Mouse (Mus musculus) adrenal gland, postnatal 10 days (tissue): Measurements from ENCODE around the gene 3110082I17Rik. TPM values are rescaled to one million over a fixed set of nuclear protein-coding genes. Genes with fewer than 3 reads are reported as not detected.

Experiments
- DNase-seq: peaks from one replicate; pipeline ENCODE4 v3.0.0; 2021; ENCODE audit warnings: mixed read lengths
- long read RNA-seq, 2 experiments: library from polyadenylated mRNA; stranded (forward); transcript quantifications; one replicate each; pipeline ENCODE4 v2.0.0; 2021
- total RNA-seq, 2 experiments: library from RNA; stranded (reverse); gene quantifications; 2 replicates each; pipeline ENCODE4 v1.2.3; 2021

Gene 3110082I17Rik
- 10 to 100 TPM; 10.6 to 12.9 TPM for total RNA-seq
- long read RNA-seq, experiment 1, transcript 3110082I17Rik-201 (5 exons, 1,429 nt): major isoform, 17 of 35 reads
- long read RNA-seq, experiment 1, partial matches to known transcripts: 5 of 35 reads
- long read RNA-seq, experiment 1, other reads (novel, unspliced or antisense): 12 of 35 reads
- long read RNA-seq, experiment 2, transcript 3110082I17Rik-201 (5 exons, 1,429 nt): major isoform, 8 of 12 reads
- long read RNA-seq, experiment 2, partial matches to known transcripts: 0 of 12 reads
- long read RNA-seq, experiment 2, other reads (novel, unspliced or antisense): 3 of 12 reads

DNA sequence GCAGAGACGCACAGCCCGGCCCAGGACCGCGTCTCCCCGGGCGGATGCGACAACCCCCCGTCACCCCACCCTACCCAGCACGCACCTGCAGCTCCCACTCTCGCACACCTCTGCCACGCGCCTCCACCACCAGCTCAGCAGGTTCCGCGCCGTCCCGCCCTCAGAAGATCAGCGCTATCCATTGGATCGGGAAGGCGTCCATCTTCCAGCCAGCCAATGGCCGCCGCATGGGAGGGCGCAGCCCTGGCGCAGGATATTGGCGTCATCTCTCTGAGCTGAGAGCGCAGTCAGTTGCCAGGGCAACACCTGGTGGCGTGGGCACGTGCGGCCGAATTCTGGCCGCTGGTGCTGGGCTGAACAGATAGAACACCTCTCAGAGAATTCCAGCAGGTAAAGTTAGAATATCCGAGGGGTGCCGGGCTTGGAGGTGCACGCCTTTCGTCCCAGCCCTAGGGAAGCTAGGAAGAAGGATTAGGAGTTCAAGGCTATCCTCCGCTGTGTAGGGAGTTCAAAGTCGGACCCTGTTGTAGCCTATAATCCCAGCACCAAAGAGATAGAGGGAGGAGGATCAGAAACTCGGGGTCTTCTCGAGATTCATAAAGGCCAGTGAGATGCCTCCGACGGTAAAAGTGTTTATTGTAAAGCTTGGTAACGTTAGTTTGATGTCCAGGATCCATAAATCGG lies at the start of gene 3110082I17Rik:
3110082I17Rik (minus strand) TSS at position 144 of the 684 bp plus-strand sequence.
- DNase-seq: peak; percentile 99

DNA sequence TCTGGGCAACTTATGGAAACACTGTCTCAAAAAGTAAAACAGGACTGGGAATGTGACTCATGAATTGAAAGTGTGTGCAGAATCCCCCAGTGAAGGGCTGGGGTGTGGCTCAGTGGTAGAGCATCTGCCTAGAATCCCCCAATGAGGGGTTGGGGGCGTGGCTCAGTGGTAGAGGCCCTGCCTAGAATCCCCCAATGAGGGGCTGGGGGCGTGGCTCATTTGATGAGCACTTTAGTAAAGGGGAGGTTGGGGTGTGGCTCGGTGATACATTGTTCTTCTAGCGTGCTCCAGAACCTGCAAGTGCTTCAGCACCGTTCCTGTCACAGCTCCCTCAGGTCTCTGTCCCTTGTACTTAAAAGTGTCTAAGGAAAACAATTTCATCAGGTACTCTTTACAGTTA lies 45.9 kb upstream of the 3110082I17Rik start:
- DNase-seq: no peak

DNA sequence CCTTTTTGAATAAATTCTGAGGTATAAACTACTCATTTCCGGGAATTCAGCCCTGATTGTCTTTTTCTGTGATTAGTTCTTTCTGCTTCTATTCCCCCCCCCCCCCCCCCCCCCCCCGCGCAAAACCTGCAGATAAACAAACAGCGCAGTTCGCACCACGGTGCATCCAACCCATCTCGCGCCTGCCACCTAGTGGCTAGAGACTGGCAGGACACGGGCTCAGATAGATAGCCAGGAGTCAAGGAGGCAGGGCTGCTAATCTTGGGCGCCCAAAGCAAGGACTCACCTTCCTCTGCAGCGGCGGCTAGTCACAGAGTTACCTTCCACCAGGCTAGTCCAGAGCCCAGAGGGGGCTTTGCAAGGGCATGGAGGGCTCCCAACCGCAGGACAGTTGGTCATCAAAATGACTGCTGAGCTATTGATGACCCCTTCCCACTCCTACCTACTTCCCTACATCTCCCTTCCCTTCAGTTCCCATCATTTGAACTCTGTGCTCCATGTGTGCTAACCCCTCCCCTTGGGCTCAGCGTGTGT lies 44.8 kb upstream of the 3110082I17Rik start:
- DNase-seq: peak; percentile 90

DNA sequence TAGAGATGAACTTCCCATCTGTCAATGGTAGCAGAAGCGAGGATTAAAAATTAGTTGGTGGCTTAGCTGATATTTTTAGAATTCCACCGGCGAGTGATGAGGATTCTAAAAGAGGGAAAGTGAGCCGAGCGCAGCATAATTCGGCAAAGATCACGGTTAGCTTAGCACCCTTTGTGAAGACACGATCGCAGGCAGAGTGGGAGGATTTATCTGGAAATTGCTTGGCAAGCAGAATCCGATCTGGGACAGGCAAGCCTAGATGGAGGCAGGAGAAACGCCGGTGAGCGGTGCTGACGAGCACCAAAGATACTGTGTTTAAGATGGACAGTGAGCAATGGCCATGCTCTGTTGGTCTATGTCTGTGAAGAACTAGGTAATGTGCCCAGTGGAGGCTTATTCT lies 42.0 kb upstream of the 3110082I17Rik start:
- no peak for DNase-seq

DNA sequence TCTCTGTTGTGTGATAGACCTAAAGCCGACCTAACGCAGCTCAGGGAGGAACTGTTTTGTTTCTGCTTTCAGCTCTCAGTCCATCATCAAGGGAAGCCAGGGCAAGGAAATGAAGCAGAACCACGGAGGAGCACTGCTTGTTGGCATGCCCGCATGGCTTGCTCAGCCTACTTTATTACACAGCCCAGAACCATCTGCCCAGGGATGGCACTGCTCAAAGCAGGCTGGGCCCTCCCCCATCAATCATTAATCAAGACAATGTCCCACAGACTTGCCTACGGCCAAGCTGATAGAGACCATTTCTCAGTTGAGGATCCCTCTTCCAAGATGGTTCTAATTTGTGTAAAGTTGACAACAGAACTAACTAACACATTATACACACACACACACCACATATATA lies 38.5 kb upstream of the 3110082I17Rik start:
- no peak for DNase-seq

DNA sequence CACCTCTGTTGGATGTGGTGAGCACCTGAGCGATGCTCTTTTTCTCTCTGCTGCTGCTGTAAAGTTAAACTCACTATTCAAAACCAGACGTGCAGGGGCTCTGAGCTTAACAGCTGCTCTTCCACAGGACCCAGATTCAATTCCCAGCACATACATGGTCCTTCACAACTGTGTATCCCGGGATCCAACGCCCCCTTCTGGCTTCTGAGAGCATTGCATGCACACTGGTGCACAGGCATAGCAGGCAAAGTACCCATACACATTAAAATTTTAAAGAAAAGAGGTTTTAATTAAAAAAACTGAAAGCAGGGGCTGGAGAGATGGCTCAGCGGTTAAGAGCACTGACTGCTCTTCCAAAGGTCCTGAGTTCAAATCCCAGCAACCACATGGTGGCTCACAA lies 36.6 kb upstream of the 3110082I17Rik start:
- no peak for DNase-seq

DNA sequence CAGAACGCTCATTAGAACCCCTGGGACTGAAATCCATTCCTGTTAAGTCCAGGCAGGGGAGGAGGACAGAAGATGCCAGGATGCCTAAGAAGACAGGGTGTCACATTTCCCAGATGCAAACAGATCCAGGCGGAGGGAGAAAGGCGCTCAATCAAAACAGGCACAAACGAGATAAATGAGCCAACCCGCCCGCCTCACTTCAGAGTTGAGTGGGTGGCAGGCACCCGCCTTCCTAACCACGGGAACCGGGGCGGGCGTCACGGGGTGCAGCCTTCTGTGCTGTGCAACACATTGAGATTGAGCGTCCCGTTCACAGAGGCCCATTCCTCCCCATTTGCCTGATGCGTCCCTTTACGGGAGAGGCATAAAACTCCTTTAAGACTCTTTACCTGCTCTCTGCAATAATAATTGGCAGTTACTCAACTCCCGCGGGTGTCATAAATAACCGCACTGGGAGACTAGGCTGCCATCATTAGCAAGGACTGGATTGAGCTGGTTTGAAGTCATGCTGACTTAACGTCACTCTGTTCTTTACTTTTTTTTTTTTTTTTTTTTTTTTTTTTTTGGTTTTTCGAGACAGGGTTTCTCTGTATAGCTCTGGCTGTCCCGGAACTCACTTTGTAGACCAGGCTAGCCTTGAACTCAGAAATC lies 34.8 kb upstream of the 3110082I17Rik start:
- DNase-seq: peak; percentile 47

DNA sequence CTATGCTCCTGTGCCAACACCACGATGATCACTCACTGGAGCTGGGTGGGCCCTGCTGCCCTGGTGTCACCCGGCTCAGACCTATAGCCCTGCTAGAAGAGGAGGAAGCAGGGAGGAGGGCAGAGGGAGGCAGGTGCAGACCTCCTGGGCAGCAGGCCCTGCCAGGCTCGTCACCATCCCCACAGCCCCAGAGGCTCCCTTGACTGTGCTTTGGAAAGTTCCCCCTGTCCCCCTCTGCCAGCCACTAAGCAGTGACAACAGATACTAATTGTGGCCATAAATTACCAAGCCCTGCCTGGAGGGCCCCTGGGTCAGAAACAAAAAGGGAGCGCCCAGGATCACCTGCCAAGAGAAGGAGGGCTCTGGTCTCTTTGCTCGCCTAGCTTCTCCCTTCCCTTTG lies 33.4 kb upstream of the 3110082I17Rik start:
- no peak for DNase-seq

DNA sequence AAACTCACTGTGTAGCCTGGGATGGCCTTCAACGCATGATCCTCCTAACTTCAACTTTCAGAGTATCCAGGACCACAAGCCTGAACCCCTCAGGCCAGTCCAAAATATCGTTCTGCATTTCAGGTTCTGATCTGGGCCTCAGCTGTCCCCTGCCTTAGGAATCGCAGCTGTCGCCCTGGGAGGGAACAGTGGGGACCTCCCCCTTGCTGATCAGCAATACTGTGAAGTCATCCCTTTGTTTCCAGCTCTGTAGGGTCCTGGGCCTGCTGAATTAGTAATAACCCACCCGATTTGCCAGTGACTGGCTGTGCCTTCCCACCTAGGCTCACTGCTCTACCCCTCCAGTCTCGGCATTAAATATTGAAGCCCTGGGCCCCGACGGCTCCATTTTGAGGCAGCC lies 31.0 kb upstream of the 3110082I17Rik start:
- DNase-seq: no peak

DNA sequence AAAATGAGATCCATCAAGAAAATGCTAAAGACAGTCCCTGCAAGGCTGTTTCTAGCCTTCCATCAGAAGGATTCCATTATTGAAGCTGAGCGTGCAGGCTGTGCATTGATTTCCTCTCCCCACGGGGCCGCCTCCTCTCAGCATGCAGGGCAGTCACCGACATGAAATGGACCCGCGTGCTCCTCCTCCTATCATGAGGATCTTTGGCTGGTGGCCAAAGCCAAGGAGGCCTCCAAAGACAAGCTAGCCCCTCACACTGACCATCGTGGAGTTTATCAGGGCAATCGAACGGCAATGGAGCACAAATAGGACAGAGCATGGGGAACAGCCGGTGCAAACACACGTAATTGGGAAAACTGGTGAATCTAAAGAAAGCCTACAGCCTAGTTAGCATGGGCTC lies 29.8 kb upstream of the 3110082I17Rik start:
- no peak for DNase-seq

DNA sequence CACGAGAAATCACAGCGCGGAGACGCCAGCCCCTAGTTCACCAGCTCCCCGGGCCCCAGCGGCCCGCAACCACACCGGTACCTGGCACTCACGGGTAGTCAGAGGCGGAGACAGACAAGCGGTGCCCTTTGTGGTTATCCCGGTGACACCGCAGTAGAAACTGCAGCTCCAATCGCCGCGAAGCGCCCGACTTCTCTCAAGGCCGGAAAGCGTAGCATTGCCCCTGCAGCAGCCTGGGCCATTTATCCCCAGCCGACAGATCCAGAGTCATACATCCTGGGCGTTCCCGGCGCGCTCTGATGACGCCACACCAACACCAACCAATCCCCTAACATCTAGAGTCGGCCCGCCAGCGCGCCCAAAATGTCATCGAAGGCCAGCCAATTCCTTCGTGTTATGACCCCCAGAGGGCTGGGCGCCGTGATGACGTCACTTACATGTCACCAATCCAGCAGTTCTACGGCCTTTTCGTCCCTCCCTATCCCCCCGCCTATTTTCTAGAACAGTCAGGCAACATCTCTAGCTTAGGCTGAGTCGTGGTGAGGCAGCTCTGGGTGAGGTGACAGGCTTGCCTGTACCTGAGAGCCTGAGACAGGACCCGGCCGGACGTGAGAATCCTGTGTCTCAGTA lies 24.0 kb upstream of the 3110082I17Rik start, which contains the start of gene Zfand2a:
Zfand2a (minus strand) TSS at position 365 of the 630 bp plus-strand sequence.
- peak; percentile 99 for DNase-seq

DNA sequence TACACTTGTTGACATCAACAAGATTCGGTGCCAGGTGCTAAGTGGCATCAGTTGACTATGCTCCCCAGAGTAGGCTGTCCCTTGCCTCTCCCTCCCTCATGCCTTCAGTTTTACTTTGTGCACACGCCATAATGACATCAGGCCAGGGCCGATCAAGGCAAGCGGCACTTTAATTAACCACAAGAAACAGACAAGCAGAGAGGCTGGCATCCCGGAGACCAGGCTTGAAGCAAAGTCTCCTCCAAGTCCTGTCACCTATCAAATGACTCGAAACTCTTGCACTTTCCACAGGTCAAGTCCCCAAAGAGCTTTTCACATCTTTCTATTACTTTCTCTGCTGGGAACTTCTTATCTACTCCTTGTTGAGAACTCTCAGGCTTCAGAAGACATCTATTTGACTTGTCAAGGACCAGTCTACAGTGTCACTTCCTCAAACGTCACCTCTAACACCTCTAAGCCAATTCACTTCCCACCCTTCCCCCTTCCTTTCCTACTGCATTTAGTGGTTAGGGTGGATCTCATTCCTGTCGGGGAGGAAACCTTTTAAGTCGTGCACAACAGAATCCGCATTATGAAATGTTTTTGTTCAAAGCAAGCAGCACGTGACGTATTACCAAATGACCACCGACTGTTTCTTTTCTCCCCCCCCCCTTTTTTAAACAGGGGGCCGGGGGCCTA lies 23.0 kb upstream of the 3110082I17Rik start:
- no peak for DNase-seq

DNA sequence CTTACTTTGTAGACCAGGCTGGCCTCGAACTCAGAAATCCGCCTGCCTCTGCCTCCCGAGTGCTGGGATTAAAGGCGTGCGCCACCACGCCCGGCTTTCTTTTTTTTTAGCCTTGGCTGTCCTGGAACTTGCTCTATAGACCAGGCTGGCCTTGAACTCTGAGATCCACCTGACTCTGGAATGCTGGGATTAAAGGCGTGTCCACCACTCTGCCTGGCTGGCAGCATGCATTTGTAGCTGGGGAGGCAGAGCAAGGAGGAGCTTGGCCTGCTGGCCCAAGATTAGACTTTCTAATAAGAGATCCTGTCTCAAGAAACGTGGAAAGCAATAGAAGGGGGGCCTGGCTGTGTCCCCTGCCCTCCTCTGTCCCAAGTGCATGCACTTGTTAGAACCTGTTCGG lies 20.1 kb upstream of the 3110082I17Rik start:
- DNase-seq: no peak

DNA sequence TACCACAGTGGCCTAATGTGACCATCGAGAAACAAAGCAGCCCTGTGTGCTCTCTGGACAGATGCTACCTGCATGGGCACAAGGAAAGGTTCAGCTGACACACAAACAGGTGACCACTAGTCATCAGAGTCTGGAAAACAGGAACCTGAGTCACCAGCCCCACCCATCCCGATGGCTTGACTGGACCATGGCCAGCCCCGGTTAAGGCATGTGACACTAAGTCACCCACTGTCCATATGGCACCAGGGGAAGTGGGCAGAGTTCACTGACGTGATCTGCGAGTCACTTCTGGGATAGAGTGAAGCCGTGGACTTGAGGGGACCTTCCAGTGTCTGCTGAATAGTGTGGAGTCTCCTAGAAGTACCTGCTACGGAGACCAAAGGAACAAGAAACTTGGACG lies 18.8 kb upstream of the 3110082I17Rik start:
- no peak for DNase-seq

DNA sequence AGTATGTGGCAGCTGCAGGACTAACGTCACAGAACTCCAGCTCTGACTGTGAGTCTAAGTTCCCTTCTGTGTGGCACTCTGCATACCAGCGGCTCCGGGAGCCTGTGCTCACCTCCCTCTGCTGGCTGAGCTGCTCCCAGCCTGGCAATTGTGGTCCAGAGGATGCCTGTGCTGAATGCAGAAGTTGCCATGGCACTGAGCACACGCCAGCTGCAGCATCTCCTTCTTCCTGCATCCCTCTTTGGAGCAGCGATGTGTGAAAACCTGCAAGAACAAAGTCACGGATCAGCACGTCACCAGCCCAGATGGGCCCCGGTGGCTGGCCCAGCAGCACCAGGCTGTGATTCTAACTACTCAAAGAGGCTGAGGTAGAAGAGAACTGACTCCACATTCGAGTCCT lies 14.4 kb upstream of the 3110082I17Rik start:
- DNase-seq: no peak

DNA sequence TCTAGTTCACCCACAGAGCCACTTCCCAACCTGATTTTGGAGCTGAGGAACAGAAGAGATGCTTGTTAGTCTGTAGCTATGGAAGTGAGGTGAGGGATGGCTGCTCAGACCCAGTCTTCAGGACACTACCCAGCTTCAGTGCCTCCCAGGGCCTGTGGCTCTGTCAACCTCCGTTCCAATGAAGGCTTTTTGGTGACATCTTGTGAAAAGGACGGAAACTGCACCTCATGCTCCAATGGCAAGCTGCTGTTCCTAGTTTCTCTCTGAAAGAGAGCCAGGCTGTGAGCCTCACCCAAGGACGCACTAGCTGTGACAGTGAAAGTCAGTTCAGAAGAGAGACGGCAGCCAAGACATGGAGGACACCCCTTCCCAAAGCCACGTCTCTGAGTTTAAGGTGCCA lies 7.7 kb upstream of the 3110082I17Rik start:
- peak; percentile 70 for DNase-seq

DNA sequence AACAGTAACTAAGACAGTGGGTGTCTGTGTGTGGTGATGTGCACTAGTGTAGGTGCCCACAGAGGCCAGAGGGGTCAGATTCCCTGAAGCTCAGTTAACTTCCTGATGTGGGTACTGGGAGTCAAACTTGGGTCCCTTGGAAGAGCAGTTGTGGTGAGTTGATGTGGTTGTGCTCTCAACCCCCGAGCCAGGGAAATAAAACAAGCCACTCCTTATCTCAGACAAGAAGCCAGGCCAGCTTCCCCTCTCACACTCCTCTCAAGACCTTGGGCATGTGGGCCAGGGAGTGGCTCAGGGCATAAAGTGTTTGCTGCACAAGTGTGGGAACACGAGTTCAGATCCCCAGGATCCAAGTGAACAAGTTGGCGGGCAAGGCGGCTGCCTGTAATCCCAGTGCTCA lies 6.5 kb upstream of the 3110082I17Rik start:
- no peak for DNase-seq

DNA sequence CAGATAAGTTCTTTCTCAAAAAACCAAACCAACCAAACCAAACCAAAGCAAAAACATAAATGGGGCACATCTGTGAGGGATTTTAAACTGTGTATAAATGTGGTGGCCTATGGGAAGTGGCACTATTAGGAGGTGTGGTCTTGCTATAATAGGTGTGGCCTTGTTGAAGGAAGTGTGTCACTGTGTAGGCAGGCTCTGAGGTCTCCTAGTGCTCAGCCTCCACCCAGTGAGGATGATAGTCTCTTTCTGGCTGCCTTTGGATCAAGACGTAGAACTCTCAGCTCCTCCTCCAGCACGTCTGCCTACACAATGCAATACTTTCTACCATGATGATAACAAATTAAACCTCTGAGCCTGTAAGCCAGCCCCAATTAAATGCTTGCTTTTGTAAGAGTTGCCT lies 6.0 kb upstream of the 3110082I17Rik start:
- DNase-seq: no peak

DNA sequence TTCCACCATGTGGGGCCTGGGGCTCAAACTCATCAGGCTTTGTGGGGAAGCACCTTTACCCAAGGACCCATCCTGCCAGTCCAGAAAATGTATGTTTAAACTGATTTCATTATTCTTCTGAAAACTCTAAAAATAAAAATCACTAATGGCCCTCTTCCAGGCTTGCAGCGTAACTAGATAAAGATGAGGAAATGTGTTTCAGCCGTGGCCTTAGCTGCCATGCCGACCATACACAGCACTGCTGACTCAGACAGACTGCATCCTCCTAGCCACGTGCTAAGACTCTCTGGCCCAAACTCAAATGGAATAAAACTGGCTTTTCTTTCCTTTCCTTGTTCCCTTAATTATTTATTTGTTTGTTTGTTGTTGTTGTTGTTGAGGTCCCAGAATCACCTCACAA lies 4.5 kb upstream of the 3110082I17Rik start:
- peak; percentile 32 for DNase-seq

DNA sequence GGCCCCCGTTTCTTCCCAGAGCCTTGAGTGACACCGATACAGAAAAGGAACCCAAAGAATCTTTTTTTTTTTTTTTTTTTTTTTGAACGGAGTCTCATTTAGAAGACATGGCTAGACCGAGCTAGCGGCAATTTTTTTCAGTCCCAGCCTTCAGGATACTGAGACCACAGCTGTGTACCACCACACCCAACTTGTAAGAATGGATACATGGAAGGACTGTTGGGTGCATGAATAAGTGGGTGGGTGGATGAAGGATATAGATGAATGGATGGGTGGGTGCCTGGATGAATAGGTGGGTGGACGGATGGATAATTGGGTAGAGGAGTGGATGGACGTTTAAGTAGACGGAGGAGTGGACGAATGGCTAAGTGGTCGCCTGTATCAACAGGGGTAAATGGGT lies 389 bp downstream of the 3110082I17Rik start:
- no peak for DNase-seq

DNA sequence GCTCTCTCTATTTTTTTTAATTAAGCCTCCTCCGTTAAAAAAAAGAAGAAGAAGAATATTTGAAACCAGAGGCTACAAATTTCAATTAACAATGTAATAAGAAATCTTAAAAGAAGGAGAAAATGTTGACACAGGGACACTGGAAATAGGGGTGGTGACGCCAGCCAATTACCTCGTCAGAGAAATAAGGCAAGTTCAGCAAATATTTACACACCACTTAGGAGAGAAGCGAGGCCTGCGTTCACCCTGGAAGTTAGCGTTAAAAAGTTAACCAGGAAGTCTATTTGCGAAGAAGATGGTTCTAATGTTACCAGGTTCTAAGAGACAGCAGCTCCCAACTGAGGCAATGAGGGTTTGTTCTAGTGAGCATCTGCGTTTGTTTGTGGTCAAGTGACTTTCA lies 3.1 kb downstream of the 3110082I17Rik start:
- no peak for DNase-seq

DNA sequence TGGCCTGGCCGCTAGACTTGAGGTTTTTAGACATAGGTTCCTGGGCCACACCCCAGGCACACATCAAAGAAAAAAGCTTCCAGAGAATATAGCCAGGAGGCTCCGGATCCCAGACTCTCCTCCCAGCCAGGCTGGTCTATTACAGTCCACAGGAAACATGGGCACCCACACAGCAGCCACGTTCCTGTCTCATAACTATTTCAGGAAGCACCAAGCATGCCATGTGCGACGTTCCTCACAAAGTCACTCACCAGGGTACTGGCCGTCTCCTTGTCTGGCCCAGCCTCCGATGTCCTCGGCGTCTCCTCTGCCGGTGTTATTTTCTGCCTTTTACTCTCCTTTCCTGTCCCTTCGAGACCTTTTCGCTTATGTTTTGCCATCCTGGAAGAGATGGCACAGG lies 5.2 kb downstream of the 3110082I17Rik start:
- no peak for DNase-seq
